In genomic region chr7:122067517-122068381, GRCm38 (mm10) we compare ENCODE assay signal across 8 mouse cellular contexts. TPM values are rescaled to one million over a fixed set of nuclear protein-coding genes. Genes with fewer than 3 reads are reported as not detected.
DNase-seq lines count a peak whose midpoint lies in the region; ATAC-seq lines count a peak whose summit lies in the region.

No protein-coding gene starts in this region.

- H3K27me3 ChIP-seq in heart, embryonic 12.5 days (replicated peaks) = no peaks in the 10 kb centered on the region
- H3K27me3 ChIP-seq in limb, embryonic 13.5 days = no peaks in the 10 kb centered on the region
- no peaks in the 10 kb centered on the region for H3K27me3 ChIP-seq in neural tube, embryonic 13.5 days

- H3K9me3 ChIP-seq in heart, embryonic 12.5 days (replicated peaks) = no peaks in the 10 kb centered on the region
- H3K9me3 ChIP-seq in limb, embryonic 13.5 days = no peaks in the 10 kb centered on the region
- H3K9me3 ChIP-seq in neural tube, embryonic 13.5 days = no peaks in the 10 kb centered on the region

- H3K9ac ChIP-seq in heart, embryonic 12.5 days = peak overlapping the region; percentile 99
- H3K9ac ChIP-seq in limb, embryonic 13.5 days = peak overlapping the region; percentile 99
- peak overlapping the region; percentile 98 for H3K9ac ChIP-seq in neural tube, embryonic 13.5 days

- peak overlapping the region; percentile 99 for H3K4me3 ChIP-seq in heart, embryonic 12.5 days
- peak overlapping the region; percentile 100 for H3K4me3 ChIP-seq in limb, embryonic 13.5 days
- peak overlapping the region; percentile 100 for H3K4me3 ChIP-seq in neural tube, embryonic 13.5 days

- peak overlapping the region; percentile 86 for H3K4me2 ChIP-seq in heart, embryonic 12.5 days
- peak overlapping the region; percentile 76 for H3K4me2 ChIP-seq in limb, embryonic 13.5 days (replicated peaks)
- H3K4me2 ChIP-seq in neural tube, embryonic 13.5 days = peak overlapping the region; percentile 73

- peak overlapping the region; percentile 92 for H3K27ac ChIP-seq in heart, embryonic 12.5 days (ENCODE audit: poor library complexity, severe bottlenecking)
- peak overlapping the region; percentile 92 for H3K27ac ChIP-seq in limb, embryonic 13.5 days
- peak overlapping the region; percentile 97 for H3K27ac ChIP-seq in neural tube, embryonic 13.5 days (replicated peaks)

- WGBS in heart, embryonic 12.5 days = 2% methylated on average over 58 of the region's 58 CpGs
- 1% methylated on average over 58 of the region's 58 CpGs for WGBS in limb, embryonic 13.5 days
- 2% methylated on average over 58 of the region's 58 CpGs for WGBS in neural tube, embryonic 13.5 days

- ATAC-seq in heart, embryonic 12.5 days (ENCODE audit: insufficient number of reproducible peaks, low FRiP score) = peak; percentile 20
- peak; percentile 21 for ATAC-seq in limb, embryonic 13.5 days (ENCODE audit: low FRiP score, low read depth)
- peak; percentile 66 for ATAC-seq in neural tube, embryonic 13.5 days (ENCODE audit: low read depth)

- peaks cover 20% of the 10 kb centered on the region for H3K4me1 ChIP-seq in heart, embryonic 12.5 days (replicated peaks)
- H3K4me1 ChIP-seq in limb, embryonic 13.5 days = peaks cover 30% of the 10 kb centered on the region
- H3K4me1 ChIP-seq in neural tube, embryonic 13.5 days (replicated peaks) = peaks cover 35% of the 10 kb centered on the region

- peaks cover 43% of the 10 kb centered on the region for H3K36me3 ChIP-seq in heart, embryonic 12.5 days
- peaks cover 40% of the 10 kb centered on the region for H3K36me3 ChIP-seq in limb, embryonic 13.5 days
- peaks cover 39% of the 10 kb centered on the region for H3K36me3 ChIP-seq in neural tube, embryonic 13.5 days

- peak; percentile 19 for DNase-seq in heart, adult 8-10 months (ENCODE audit: low spot score)
- no peak for DNase-seq in heart, postnatal 4 days
- DNase-seq in 416B (ENCODE audit: low read depth) = peak; percentile 68
- peak; percentile 18 for DNase-seq in ZHBTc4 (ENCODE audit: low read depth, low spot score)
- no peak for DNase-seq in gastrocnemius, adult 18-20 months (ENCODE audit: low spot score)

RNA-seq across cellular contexts. Expression of gene Ears2, which starts 0.7 kb away (rescaled TPM):
- 10 to 100 TPM; 13.3 to 14.3 (median 13.7) TPM for total RNA-seq in heart, adult 8-10 months (2022)
- 10 to 100 TPM; 30.4 to 32.3 TPM for total RNA-seq in heart, postnatal 4 days (2021)
- 24.7 and 25.0 TPM in 2 replicates for polyA plus RNA-seq in heart, embryonic 12.5 days (2016; fragmentation: Nextera tagmentation; extraction: Ambion mirVana)
- polyA plus RNA-seq in limb, embryonic 13.5 days (2015; fragmentation: Nextera tagmentation; extraction: Ambion mirVana) = 15.4 and 16.2 TPM in 2 replicates
- polyA plus RNA-seq in neural tube, embryonic 13.5 days (2015; fragmentation: Nextera tagmentation; extraction: Ambion mirVana) = 9.8 and 9.9 TPM in 2 replicates
- total RNA-seq in gastrocnemius, adult 18-20 months (2021) = 1 to 10 TPM; 5.9 to 7.3 TPM

RNA-seq across cellular contexts. Expression of gene Ubfd1, which starts 0.8 kb away (rescaled TPM):
- 10 to 100 TPM; 32.5 to 41.6 (median 37.3) TPM for total RNA-seq in heart, adult 8-10 months (2022)
- 10 to 100 TPM; 49.1 to 51.0 TPM for total RNA-seq in heart, postnatal 4 days (2021)
- 73.5 and 75.0 TPM in 2 replicates for polyA plus RNA-seq in heart, embryonic 12.5 days (2016; fragmentation: Nextera tagmentation; extraction: Ambion mirVana)
- polyA plus RNA-seq in limb, embryonic 13.5 days (2015; fragmentation: Nextera tagmentation; extraction: Ambion mirVana) = 71.3 and 76.5 TPM in 2 replicates
- polyA plus RNA-seq in neural tube, embryonic 13.5 days (2015; fragmentation: Nextera tagmentation; extraction: Ambion mirVana) = 68.0 and 76.7 TPM in 2 replicates
- total RNA-seq in gastrocnemius, adult 18-20 months (2021) = 10 to 100 TPM; 19.2 to 24.7 TPM

RNA-seq across cellular contexts. Expression of gene Ndufab1, which starts 33.9 kb away (rescaled TPM):
- 1,000 to 10,000 TPM; 1,624 to 1,874 (median 1,747) TPM for total RNA-seq in heart, adult 8-10 months (2022)
- 1,000 to 10,000 TPM; 1,113 to 1,195 TPM for total RNA-seq in heart, postnatal 4 days (2021)
- polyA plus RNA-seq in heart, embryonic 12.5 days (2016; fragmentation: Nextera tagmentation; extraction: Ambion mirVana) = 1,263 and 1,284 TPM in 2 replicates
- polyA plus RNA-seq in limb, embryonic 13.5 days (2015; fragmentation: Nextera tagmentation; extraction: Ambion mirVana) = 651 and 677 TPM in 2 replicates
- polyA plus RNA-seq in neural tube, embryonic 13.5 days (2015; fragmentation: Nextera tagmentation; extraction: Ambion mirVana) = 715 and 766 TPM in 2 replicates
- 100 to 1,000 TPM; 632 to 667 TPM for total RNA-seq in gastrocnemius, adult 18-20 months (2021)

RNA-seq across cellular contexts. Expression of gene Gga2, which starts 46.7 kb away (rescaled TPM):
- total RNA-seq in heart, adult 8-10 months (2022) = 10 to 100 TPM; 31.7 to 39.2 (median 35.4) TPM
- 10 to 100 TPM; 52.1 to 52.8 TPM for total RNA-seq in heart, postnatal 4 days (2021)
- polyA plus RNA-seq in heart, embryonic 12.5 days (2016; fragmentation: Nextera tagmentation; extraction: Ambion mirVana) = 98.0 and 99.4 TPM in 2 replicates
- 123 and 127 TPM in 2 replicates for polyA plus RNA-seq in limb, embryonic 13.5 days (2015; fragmentation: Nextera tagmentation; extraction: Ambion mirVana)
- 50.9 and 63.7 TPM in 2 replicates for polyA plus RNA-seq in neural tube, embryonic 13.5 days (2015; fragmentation: Nextera tagmentation; extraction: Ambion mirVana)
- 10 to 100 TPM; 11.8 to 14.8 TPM for total RNA-seq in gastrocnemius, adult 18-20 months (2021)

Comparison
In these comparisons a context has a peak if more than half of its experiments do, and no peak if none do; other contexts are left out.
1. DNase-seq: peak in heart, adult 8-10 months (single experiment), 416B (single experiment) and ZHBTc4 (single experiment); none in heart, postnatal 4 days (single experiment) and gastrocnemius, adult 18-20 months (single experiment).
2. Peak in every context shown above with its lines, with median percentiles within 50 percentile points of each other: ATAC-seq, H3K27ac ChIP-seq, H3K4me2 ChIP-seq, H3K4me3 ChIP-seq and H3K9ac ChIP-seq.